Mouse (Mus musculus) adrenal gland, adult 10 weeks (tissue): ENCODE results near the gene 3425401B19Rik. TPM values are rescaled to one million over a fixed set of nuclear protein-coding genes. Genes with fewer than 3 reads are reported as not detected.

Experiments
- polyA plus RNA-seq: library from polyadenylated mRNA; stranded (reverse); fragments of 350-450 nt; fragmentation: Illumina TruSeq; extraction: RNeasy Lipid Tissue Mini Kit (QIAGEN cat#74804); gene quantifications from one replicate; pipeline ENCODE4 v1.2.3, GENCODE M21; 2014; ENCODE audit warnings: low read depth, low replicate concordance

The 3425401B19Rik gene
- polyA plus RNA-seq = 0.47 TPM

DNA sequence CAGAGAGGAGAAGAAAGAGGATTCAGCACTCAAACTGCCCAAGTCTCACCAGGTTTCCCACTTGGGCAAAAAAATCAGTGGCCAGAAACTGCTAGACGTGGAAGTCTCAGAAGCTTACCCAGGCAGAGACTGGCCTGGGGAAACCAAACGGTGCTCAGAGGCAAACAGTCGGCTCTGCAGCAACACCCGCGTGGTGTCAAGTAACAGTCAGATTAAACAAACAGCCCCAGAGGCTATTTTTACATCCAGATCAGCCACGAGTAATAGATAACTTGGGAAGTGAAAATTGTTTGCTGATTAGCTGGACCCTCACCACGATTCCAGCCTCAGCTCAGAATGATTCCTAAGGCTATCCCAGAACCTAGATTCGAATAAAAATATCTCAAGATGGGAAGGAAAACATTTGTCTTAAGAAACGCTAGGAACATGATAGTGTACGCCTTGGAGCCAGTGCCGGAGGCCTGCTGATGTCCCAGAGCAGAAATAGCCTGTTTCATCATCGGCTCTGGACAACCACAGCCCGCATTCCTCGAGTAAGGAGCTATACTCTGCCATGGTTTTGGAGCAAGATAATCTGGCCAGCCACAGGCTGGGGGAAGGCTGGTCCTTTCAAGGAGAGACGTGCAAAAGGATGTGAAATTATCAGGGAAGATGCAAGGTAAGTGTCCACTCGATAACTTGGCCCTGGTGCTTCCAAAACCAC, at the start of gene 3425401B19Rik:
3425401B19Rik (minus strand) TSS at position 170 of the 703 bp plus-strand sequence.

Other genes starting within 250 kb of the 3425401B19Rik start
- not detected for gene Slc18a3, start 220.4 kb downstream of the 3425401B19Rik start, polyA plus RNA-seq
- not detected for gene Chat, start 219.3 kb downstream of the 3425401B19Rik start, polyA plus RNA-seq
- gene Ercc6, start 171.8 kb downstream of the 3425401B19Rik start, polyA plus RNA-seq = 13.0 TPM
- gene Prrxl1, start 85.9 kb downstream of the 3425401B19Rik start, polyA plus RNA-seq = 1.3 TPM
- gene Tmem273, start 100.7 kb upstream of the 3425401B19Rik start, polyA plus RNA-seq = not detected
- gene Fam170b, start 148.7 kb upstream of the 3425401B19Rik start, polyA plus RNA-seq = not detected
- gene Vstm4, start 171.5 kb upstream of the 3425401B19Rik start, polyA plus RNA-seq = 17.8 TPM